Mouse (Mus musculus) heart, postnatal 25 days (tissue): ENCODE data around the gene Peak1. TPM values are rescaled to one million over a fixed set of nuclear protein-coding genes. Genes with fewer than 3 reads are reported as not detected.

Source experiments
- DNase-seq: peaks from one replicate; pipeline ENCODE4 v3.0.0; 2022; ENCODE audit warnings: low spot score
- intact Hi-C: fragments of 180-260 bp; cut with DNase I; formaldehyde crosslinking; loops from one replicate; pipeline ENCODE4 v1.15.1; 2025
- microRNA-seq: library from miRNA; unstranded; fragments of <30 nt; microRNA quantifications from one replicate; pipeline ENCODE4 v1.2.0, GENCODE M21; 2022
- total RNA-seq, 2 experiments: library from RNA; stranded (reverse); gene quantifications; 2 replicates each; pipeline ENCODE4 v1.2.3; 2021

Peak1 gene
- total RNA-seq, 2 experiments from 2014 or later: 35.1 to 38.0 TPM

- DNase-seq: peak; percentile 81
- intact Hi-C loops: no loop called here
Measured at GRCm38 (mm10) chr9:56160341-56161141, 257.3 kb downstream of the Peak1 start.

DNA sequence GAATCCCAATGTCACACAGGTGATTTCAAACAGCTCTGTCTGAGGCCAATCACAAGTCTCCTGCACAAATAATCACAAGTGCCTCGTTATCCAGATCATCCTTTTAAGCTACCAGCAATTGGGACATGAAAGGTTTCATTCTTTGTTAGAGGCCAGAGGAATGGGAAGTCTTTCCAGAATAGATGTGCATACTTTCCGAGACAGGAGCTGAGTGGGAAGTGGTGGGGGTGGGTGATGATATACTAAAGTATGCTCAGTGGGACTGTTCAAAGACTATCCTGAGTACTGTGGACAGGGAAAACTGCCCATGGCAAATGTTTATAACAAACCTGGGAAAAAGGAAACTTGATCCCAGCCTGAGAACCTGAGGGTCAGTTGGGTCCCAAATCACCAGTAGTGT, 258.4 kb downstream of the Peak1 start:
- intact Hi-C loops: no loop called here
- no peak for DNase-seq

GRCm38 (mm10) chr9:56158077-56158476, 259.8 kb downstream of the Peak1 start:
- intact Hi-C loops: no loop called here
- DNase-seq: no peak

DNA sequence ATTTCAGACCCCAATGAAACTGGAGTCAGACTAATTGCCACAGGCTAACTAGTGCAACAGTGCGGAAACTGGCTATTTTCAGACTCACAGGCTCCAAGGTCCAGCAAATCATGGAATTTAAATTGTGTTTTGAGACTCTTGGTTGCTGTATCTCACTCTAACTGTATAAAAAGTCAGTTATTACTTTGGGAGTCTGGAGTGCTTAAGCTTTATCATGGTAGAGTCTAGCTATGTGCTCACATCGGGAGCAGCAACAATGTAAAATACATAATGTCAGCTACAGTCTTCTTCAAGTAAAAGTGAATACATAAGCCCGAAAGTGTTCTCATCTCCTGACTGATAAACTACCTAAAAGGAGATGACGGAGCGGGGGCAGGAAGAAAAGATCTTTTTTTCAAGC, 263.3 kb downstream of the Peak1 start:
- intact Hi-C loops: no loop called here
- no peak for DNase-seq

DNA sequence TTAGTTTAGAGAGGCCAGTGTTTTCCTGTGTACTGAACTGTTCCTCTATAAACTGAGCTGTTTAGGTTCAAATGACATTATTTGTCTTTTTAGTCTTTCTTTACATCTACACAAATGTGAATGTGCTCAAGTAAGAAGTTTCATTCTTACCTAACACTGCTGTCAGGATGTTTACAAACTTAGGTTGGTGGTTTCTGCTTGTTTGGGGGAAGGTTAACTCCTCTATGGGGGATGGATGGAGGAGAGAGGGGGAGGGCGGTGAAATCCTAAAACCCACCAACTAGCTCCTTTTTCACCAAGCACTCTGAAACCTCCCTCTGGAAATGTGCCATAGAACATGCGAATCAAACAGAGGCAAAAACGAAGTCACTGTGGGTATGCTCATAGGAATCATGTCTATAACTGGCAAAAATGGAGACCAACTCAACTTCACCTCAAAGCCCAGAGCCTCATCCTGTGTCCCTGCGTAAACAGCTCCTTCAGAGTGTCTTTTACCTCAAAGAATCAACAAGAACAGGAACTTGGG, 265.3 kb downstream of the Peak1 start:
- intact Hi-C loops: no loop called here
- no peak for DNase-seq

GRCm38 (mm10) chr9:56151745-56152481, 266.0 kb downstream of the Peak1 start:
- no peak for DNase-seq
- intact Hi-C loops: no loop called here

Small RNA genes lying within 50 kb of the gene (microRNA-seq; reads per million reads assigned to microRNA genes)
- gene Gm24270: 7.8 reads per million, percentile 21 among the genes with 10 or more reads in this experiment

Other genes starting within 250 kb of the Peak1 start
- gene Hmg20a, start 542 bp upstream of the Peak1 start, total RNA-seq: 10 to 100 TPM; 20.0 to 24.2 TPM